Mouse (Mus musculus) left cerebral cortex, postnatal 10 days (tissue): ENCODE results near the gene Agpat1. TPM values are rescaled to one million over a fixed set of nuclear protein-coding genes. Genes with fewer than 3 reads are reported as not detected.
A peak's percentile ranks its signal among the peaks of the same experiment; 100 is the strongest.

Experiments used
- DNase-seq, 2 experiments: peaks; one replicate each; pipeline ENCODE4 v3.0.0; 2021 to 2022; ENCODE audit warnings: low spot score in 2 of 2, mixed read lengths in 1 of 2; ENCODE audit errors: extremely low spot score in 1 of 2
- intact Hi-C: fragments of 180-260 bp; cut with DNase I; formaldehyde crosslinking; loops from one replicate; pipeline ENCODE4 v1.15.1; 2025
- total RNA-seq, 2 experiments: library from RNA; stranded (reverse); gene quantifications; 2 replicates each; pipeline ENCODE4 v1.2.3; 2021

Agpat1 gene
- total RNA-seq, 2 experiments from 2014 or later: 180 to 182 TPM

GRCm38 (mm10) chr17:34659181-34659896 lies 55.3 kb downstream of the Agpat1 start:
- intact Hi-C loops: no loop called here
- no peak for DNase-seq

- DNase-seq: no peak
- intact Hi-C loops: no loop called here
These were observed 55.8 kb downstream of the Agpat1 start for GRCm38 (mm10) chr17:34659897-34660214.

GRCm38 (mm10) chr17:34660259-34660820 lies 56.3 kb downstream of the Agpat1 start:
- intact Hi-C loops: no loop called here
- DNase-seq: no peak

- intact Hi-C loops: no loop called here
- peak in 1 of 2 experiments; percentile 67 for DNase-seq
These were observed 57.1 kb downstream of the Agpat1 start for GRCm38 (mm10) chr17:34661121-34661591.

GRCm38 (mm10) chr17:34662468-34662867 lies 58.4 kb downstream of the Agpat1 start:
- intact Hi-C loops: no loop called here
- no peak for DNase-seq

- intact Hi-C loops: no loop called here
- no peak for DNase-seq
These were observed 58.9 kb downstream of the Agpat1 start for GRCm38 (mm10) chr17:34662978-34663377.

Other genes starting within 250 kb of the Agpat1 start
- under 1 TPM; 0.43 to 0.87 TPM for gene Btnl2, start 249.4 kb upstream of the Agpat1 start, total RNA-seq
- not detected for gene Btnl1, start 227.1 kb upstream of the Agpat1 start, total RNA-seq
- gene BC051142, start 205.4 kb upstream of the Agpat1 start, total RNA-seq: 1 to 10 TPM; 6.6 to 9.9 TPM
- not detected for gene Btnl4, start 126.9 kb upstream of the Agpat1 start, total RNA-seq
- gene Btnl6, start 86.9 kb upstream of the Agpat1 start, total RNA-seq: not detected
- gene Notch4, start 40.0 kb upstream of the Agpat1 start, total RNA-seq: 10 to 100 TPM; 10.6 to 12.0 TPM
- gene Gpsm3, start 14.5 kb upstream of the Agpat1 start, total RNA-seq: 1 to 10 TPM; 3.1 to 4.1 TPM
- gene Pbx2, start 13.0 kb upstream of the Agpat1 start, total RNA-seq: 10 to 100 TPM; 40.3 to 40.9 TPM
- gene Ager, start 6.4 kb upstream of the Agpat1 start, total RNA-seq: 1 to 10 TPM in 1 of 2 experiments, under 1 TPM in 1; 0.97 to 1.3 TPM
- 100 to 1,000 TPM in 1 of 2 experiments, 10 to 100 TPM in 1; 94.8 to 101 TPM for gene Rnf5, start 572 bp upstream of the Agpat1 start, total RNA-seq
- gene Egfl8, start 11.7 kb downstream of the Agpat1 start, total RNA-seq: 1 to 10 TPM; 4.3 to 5.2 TPM
- 10 to 100 TPM; 31.4 to 36.7 TPM for gene Ppt2, start 24.2 kb downstream of the Agpat1 start, total RNA-seq
- gene Prrt1, start 25.3 kb downstream of the Agpat1 start, total RNA-seq: 100 to 1,000 TPM; 157 to 158 TPM
- 10 to 100 TPM; 12.5 to 13.7 TPM for gene Fkbpl, start 40.5 kb downstream of the Agpat1 start, total RNA-seq
- 10 to 100 TPM; 73.1 to 76.5 TPM for gene Atf6b, start 42.9 kb downstream of the Agpat1 start, total RNA-seq
- 1 to 10 TPM; 1.7 to 1.8 TPM for gene Tnxb, start 66.3 kb downstream of the Agpat1 start, total RNA-seq
- 1 to 10 TPM; 6.7 to 7.4 TPM for gene C4b, start 139.6 kb downstream of the Agpat1 start, total RNA-seq
- not detected for gene Cyp21a1, start 200.3 kb downstream of the Agpat1 start, total RNA-seq
- gene Stk19, start 232.7 kb downstream of the Agpat1 start, total RNA-seq: 10 to 100 TPM; 57.4 to 69.4 TPM
- 10 to 100 TPM; 31.2 to 33.1 TPM for gene Dxo, start 232.8 kb downstream of the Agpat1 start, total RNA-seq
- 10 to 100 TPM; 66.7 to 78.0 TPM for gene Skiv2l, start 245.9 kb downstream of the Agpat1 start, total RNA-seq
- 10 to 100 TPM; 28.1 to 28.4 TPM for gene Nelfe, start 246.1 kb downstream of the Agpat1 start, total RNA-seq